Mouse (Mus musculus) layer of hippocampus, postnatal 36 days (tissue): Measurements from ENCODE around the gene Plcxd3. TPM values are rescaled to one million over a fixed set of nuclear protein-coding genes. Genes with fewer than 3 reads are reported as not detected.

Source experiments
- DNase-seq, 2 experiments: peaks; one replicate each; pipeline ENCODE4 v3.0.0; 2022
- total RNA-seq, 2 experiments: library from RNA; stranded (reverse); gene quantifications; 2 replicates each; pipeline ENCODE4 v1.2.3; 2021

Gene Plcxd3
- total RNA-seq: 10 to 100 TPM; 21.5 to 23.2 TPM

DNA sequence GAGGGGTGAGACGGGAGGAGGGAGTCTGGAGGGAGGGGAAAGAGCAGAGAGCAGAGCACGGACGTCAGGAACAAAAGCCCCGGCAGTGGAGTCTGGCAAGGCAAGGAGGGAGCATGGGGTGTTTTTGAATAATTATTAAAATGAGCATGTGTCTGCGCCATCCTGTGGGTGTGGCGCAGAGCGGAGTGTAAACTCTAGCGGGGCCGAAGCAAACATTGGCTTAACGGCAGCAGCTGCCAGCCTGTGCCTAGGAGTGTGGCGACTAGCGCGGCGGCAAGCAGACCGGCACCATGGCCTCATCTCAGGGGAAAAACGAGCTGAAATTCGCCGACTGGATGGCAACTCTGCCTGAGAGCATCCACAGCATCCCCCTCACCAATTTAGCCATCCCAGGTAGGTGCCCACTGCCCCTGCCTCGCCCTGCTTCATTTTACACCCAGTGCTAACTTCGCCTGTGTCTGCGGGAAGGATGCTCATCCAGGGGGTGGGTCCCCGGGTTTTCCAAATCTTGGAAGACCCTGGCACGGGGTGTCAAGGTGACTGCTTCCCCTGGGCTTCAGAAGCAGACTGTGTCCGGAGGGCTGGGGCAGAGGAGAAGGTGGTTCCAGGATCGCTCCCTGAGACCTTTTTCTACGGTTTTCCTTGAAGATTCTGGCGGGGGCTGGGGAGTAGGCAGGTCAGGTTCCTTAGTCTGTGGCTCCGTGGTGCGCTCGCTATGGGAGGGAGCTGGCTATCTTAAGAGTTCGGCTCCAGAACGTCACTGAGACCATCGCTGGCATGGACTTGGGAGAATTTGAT lies at the start of gene Plcxd3:
Plcxd3 (plus strand) TSS at position 69 of the 798 bp plus-strand sequence.
- peak; percentile 41 to 45 for DNase-seq

DNA sequence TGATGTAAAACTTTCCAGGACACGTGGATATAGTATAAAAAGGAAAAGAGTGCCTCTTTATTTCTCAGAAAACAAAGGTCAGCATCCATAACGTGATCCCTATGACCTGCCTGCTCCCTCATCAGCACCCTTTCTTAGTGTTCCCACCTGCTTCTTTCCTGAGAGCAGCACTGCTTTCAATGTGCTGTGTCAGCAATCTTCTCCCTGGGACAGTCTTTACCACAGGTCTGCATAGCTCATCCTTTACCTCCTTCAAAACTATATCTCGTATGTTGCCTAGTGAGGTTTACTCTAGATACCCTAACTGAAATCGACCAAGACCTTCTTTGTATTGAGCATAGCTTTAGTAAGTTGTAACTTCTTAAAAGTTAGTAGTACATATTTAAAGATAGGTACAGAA lies 43.4 kb upstream of the Plcxd3 start:
- no peak for DNase-seq

DNA sequence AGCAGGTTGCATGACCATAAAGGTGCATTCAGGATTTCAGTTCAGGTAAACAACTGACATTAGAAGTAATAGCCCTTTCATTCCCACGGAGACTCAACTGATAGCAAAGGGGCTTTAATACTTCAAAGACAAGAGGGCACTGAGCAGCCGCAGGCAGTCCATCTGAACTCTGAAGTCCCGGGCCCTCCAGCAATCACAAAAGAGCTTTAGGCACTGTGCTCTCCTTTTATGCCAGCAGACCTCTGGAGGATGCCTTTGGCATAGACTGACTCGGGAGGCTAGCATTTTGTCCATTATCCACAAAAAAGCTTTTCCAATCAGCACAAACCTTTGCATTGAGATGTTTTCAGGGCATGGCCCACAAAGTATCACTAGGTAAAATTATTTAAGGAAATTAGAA lies 33.7 kb upstream of the Plcxd3 start:
- DNase-seq: no peak

DNA sequence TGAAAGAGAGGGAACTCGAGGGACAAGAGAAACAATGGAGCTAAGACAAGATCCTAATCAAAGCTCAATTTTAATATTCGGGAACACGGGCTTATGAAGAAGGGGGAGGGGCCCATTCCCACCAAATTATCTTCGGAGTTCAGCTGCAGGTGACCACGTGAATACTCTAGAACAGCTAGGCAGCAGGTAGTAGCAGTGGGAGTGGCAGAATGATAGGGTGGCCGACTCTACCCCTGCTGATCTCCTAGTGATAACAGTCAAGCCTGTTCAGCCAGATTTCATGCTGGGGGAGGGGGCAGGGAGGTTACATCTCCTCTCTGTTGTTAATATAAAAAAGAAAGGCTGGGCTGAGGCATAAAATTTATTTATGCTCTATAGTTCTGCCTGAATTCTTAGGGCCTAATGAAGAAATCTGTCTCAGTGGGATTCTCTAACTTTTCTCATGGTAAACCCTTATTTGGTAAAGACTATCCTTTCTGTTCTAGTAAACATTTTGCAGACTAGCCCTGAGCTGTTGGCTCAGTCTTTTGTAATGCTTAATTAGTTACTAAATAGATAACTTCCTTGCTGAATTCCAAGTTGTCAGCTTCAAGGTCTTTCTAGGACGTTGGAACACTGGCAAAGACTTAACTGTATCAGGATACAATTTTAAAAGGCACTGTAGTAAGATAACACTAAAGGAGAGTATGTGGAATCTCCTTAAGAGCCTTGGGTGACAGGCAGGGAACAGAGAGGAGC lies 26.3 kb upstream of the Plcxd3 start:
- DNase-seq: no peak

DNA sequence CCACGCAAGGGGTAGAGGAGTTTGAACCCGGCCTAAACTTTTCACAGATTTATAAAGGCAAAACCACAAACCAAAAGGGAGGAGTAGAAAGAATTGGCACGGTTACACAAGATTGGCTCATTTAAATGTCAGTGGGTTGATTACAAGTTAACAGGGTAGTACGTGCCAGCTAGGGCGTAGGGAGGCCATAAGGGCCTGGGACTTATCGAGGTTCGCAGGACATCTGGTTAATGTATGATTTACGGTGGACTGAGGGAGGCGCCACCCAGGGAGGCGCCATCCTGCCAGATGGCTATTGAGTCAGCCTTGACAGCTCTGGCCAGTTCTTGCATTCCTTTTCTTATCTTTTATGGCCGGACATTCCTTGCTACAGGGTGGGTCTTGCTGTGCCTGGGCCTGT lies 18.9 kb upstream of the Plcxd3 start:
- DNase-seq: no peak

DNA sequence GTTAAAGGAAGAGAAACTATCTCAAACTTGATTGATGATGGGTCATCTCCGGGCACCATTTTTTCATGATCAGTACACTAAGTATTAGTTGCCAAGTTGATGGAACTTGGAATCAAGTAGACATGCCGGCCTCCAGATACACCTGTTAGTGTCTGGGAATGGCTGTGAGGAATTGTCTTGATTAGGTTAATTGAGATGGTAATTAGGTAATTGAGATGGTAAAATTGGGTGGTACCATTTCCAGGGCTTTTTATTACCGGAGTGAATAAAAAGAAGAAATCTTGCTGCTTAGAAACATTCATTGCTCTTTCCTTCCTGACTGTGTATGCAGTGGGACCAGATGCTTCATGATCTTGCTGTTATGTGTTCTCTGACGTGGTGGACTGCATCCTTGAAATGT lies 17.6 kb upstream of the Plcxd3 start:
- no peak for DNase-seq

DNA sequence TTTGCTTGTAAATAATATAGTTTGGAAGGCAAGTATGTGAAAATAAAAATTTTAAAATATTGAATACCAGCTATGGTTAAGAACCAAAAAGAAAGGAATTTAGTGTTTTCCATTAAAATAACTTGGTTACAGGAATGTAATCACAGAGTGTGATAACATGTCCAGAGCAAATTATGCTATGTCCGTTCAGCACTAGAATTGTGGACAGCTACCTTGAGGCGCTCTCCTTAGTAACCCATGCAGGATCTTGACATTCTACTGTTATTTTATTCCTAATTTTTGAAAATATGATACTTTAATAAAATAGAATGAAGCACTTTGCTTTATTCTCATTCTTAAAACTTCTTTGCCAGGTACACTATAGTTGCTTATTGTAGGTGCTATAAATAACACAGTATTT lies 7.5 kb upstream of the Plcxd3 start:
- no peak for DNase-seq

DNA sequence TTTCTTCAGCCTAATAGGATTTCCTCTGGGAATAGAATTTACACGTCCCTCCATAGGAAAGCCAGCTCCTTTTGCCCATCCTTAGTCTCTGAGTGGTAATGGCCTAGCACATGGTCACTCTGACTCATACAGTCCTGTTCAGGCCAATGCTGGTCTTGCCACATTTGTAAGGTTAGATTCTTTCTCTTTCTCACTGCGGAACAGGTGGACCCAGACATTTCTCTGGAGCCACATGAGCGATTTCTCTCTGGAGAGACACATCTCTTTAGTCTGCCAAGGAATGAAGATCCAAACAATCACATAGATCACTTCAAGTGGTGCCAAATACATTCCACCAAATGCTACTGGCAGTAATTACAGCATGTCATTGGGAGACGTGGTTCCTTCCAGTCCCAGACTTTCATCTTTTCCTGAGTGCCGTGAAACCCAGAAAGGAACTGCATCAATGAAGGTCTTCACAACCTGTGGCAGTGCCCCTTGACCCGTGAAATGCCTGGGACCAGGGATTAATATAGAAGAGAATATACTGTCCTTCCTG lies 769 bp upstream of the Plcxd3 start:
- no peak for DNase-seq

DNA sequence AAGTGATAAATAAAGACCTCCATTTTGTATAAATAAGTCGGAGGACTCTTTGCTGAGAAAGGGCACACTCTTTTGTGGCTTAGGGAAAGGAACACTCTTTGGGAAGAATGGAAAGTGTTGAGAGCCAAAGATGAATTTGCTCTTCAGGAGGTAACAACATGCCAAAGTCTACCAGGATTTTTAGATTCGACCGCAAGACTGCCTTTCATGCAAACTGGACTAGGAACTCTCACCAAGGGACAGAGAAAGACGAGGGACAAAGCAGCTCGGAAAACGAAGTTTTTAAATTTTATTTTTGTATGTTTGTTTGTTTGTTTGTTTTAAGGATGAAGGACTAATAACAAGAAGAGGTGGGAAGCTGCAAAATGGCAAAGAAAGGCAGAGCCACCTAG lies 264 bp upstream of the Plcxd3 start:
- DNase-seq: no peak

DNA sequence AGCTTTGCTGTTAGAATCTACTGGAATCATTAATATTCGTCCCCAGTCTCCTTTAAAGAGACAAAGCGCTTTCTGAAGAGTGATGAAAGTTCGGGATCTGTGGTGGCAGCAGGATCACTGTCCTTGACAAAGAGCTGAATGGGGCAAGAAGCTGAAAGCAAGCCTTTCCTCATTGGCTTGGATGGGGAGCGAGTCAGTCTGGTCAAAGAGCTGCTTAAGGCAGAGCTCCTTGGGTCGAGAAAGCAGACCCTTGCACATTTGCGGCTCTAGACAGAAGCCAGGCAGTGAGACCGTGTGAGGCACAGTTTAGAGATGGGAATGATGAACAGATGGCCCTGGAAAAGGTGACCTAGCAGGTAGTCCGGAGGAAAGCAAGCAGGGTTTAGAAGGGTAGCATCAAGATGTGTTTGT lies 935 bp downstream of the Plcxd3 start:
- no peak for DNase-seq

DNA sequence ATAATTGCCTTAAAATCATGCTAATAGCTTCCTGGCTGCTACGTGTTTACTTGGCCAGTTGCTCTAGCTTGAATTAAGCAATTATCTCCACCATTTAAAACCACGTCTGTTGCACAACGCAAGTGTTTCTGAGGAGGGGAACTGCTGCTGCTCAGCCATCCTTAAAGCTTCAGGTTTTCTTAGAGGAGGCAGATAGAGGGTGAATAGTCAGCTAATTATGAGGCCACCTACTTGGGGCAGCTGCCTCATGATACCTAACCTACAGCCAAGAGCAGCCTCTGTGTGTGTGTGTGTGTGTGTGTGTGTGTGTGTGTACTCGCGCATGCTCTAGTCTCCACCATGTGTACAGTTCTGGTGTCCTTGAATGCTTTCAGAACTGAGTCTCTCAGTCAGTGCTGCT lies 3.5 kb downstream of the Plcxd3 start:
- DNase-seq: no peak

DNA sequence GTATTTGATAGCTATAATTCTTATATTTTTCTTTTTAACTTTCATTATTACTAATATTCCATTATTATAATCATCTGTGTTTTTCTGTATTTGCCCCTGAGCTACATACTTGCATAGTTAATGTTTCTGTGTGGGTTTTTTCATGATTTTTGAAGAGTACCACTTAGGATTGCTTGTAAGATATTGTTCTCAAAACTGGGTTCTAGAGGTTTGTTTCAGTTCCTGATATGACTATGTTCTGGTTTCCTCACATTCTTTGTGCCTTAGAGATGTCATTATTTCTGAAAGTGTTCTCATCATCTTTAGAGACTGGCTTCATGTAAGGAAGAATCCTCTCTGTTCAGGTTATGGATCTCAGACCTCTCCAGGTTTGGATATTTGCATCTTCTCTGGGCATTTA lies 12.5 kb downstream of the Plcxd3 start:
- DNase-seq: no peak

DNA sequence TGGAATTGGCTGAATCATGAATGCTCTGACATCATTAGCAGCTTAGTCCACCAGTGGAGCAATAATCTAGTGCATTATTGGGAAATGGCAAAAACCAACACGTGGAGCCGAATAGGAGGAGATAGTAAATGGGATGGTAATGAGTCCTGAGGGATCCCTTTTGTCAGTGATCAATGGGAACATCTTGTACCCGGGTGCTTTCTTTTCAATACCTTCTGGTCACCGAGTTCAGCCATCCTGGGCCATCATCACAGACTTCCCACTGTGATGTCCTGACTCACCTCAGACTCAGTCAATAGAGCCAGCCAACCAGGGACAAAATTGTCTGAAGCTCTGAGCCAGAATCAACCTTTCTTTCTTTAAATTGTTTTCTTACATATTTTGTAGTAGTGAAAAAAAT lies 24.8 kb downstream of the Plcxd3 start:
- no peak for DNase-seq

DNA sequence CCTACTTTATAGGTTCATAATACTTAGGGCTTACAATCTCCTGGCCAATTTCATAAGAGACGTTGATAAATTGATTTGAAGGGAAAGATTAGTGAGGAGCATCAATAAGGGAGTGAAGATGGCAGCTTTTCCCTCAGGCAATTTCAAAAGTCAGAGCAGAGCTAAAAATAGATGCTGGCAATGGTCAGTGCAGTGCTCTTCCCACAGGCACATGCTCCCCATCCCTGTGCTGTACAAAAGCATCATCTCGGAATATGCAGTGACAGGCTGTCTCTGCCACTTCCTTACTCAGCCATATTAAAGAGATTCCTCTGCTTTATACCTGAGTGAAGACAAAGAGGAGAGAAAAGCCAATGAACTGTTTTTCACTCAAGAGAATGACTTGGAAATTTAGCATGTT lies 36.0 kb downstream of the Plcxd3 start:
- no peak for DNase-seq

DNA sequence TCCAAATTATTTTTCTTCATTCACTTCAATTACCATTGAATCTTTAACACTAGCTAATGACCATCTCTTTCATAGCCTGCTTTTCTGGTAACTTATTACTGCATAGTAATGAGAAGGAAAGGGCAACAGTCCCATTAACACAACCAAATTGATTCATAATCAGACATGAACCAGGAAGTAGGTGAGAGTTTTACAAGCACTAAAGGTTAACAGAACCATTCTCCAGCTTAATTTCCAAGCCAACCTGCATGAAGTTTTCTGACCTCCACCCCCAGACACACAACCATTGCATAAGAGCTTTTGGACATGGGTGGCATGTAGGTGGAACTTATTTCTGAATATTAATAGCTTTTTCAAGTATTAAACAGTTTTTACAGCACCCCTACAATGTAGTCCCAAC lies 64.8 kb downstream of the Plcxd3 start:
- no peak for DNase-seq

DNA sequence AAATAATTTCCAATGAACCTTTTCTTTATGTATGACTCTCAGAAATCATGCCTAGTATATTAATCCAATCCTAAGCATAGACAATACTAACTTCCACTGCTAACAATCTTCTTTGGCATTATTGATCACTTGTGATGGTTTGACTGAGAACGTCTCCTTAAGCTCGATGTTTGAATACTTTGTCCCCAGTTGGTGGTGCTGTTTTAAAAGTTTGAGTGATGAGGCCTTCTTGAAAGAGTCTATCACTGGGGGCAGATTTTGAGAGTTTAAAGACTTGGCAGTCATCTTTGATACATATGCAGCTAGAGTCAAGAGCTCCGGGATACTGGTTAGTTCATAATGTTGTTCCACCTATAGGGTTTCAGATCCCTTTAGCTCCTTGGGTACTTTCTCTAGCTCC lies 120.9 kb downstream of the Plcxd3 start:
- no peak for DNase-seq

DNA sequence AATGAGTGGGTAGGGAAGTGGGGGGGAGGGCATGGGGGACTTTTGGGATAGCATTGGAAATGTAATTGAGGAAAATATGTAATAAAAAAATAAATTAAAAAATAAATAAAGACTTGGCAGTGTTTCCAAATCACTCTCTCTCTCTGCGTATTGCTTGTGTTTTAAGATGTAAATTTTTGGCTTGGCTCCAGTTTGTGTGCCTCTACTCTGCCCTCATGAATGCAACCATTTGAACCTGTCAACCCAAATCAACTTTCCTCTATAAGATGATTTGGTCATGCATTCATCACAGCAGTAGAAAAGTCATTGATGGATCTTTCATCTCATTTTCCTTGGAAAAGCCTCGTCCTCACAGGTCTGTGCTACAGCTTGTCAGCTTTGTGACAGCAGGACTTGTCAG lies 121.7 kb downstream of the Plcxd3 start:
- DNase-seq: no peak

DNA sequence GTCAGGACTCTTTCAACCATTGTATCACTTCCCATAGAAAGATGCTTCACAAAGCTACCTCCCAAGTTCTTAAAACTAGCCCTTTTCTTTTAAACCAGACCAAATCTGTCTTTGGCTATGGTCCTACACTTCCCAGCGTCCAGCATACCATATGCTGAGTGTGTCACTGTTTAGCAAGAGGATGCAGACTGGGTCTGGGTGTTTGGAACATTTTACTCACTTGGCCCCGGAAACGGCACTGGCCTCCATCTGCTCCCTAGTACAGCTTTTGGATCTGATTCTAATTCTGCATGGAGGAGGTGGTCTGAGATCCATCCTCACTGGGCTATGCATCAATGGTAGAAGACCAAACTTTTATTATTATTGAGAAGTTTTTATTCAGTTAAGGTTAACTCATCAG lies 122.7 kb downstream of the Plcxd3 start:
- no peak for DNase-seq

DNA sequence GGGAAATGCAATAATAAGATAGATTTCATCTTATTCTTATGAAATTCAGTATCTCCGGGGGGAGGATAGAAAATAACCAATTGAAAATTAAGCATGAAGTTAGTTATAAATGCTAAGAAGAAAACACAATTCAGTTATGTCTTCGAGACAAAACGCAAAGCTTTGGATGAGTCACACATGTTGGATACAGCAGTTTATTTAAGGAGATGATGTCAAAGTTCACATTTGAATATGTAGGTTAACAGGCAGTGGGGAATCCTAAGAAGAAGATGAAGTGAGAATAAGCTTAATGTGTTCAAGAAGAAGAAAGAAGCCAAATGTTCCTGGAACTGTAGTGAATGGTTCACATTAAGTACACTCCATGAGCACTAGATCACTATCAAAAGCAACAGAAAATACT lies 128.1 kb downstream of the Plcxd3 start:
- no peak for DNase-seq

DNA sequence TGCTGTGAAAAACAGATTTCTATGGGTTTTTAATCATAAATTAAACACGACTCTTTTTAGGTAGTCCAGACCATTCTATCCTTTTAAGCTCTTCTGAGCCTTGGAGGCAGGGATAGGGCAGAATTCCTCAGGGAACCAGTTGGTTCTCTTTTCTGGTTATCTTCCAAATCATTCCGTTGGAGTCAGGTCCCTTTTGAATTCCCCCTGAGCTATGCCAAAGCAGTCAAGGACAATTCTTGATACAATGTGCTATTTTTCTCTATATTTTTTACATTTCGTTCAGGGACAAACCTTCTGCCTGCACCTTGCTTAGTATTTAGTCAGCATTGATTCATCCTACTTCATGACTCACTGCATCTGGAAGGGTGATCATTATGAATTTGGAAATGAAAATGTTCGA lies 128.5 kb downstream of the Plcxd3 start:
- no peak for DNase-seq

DNA sequence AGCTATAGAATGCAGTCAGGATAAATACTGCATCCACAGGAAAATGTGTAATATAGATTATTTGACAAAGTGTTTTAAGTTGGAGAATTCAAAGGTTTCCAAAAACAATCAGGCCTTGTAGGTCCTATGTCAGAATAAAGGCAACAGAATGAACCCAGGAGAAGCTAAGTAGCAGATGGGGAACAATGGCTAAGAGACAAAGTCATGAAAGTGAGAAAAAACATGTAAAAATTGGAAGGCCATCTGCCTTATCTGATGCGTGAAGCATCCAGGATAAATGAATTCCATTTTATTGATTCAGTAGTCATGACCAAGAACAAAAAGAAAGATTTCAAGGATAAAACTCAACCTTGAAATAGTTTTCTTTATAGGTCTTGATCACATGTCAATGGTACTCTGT lies 139.4 kb downstream of the Plcxd3 start:
- no peak for DNase-seq

DNA sequence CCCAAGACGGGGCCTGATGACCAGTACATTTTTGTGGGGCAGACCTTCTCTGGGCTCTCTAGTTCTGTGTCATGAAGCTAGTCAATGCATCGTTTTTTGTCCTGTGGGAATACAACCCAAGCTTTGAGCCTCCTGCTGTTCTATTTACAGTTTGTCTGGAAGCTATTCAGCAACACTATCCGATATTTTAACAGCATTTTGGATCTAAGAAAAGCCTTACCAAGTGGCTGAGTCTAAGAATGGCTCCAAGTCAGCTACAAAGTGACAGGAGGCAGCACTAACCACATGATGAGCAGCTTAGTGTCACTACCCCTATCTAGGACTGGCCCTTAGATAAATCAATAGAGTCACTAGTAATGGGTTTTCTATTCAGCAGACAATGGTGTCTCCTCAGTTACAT lies 149.3 kb downstream of the Plcxd3 start:
- DNase-seq: no peak

DNA sequence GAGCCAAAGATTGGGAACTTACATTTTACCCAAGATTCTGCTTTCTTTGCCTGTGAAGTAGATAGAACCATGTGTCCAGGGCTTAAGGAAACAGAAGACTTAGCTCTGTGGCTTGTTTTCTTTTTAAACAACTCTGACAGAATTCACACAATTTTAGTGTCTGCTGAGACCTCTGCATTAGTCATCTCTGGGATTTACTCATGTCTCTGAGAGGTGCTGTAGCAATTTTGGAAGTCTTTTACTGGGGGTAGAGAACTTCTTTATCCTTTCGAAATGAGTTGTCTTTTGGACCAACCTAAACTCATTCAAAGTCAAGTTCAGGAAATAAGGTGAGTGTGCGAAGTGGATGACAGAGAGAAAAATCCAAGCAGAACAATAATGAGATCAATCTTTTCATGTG lies 158.4 kb downstream of the Plcxd3 start:
- DNase-seq: no peak

DNA sequence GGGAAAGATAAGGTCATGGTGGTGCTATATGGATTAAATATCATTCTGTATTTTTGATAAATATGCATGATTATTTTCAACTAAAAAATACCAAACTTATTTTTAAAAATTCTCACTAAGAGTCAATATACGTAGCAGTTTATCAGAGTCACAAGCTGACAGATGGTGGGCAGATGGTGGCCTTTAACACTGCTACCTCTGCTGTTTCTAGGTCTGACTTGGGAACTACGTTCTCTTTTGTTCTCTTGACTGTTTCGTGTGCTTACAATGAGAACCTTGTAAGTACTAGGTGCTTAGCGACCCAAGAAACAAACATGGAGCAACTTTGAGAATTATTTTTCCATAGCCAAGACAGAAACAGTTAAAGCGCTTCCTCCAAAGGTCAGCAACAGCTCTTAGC lies 183.8 kb downstream of the Plcxd3 start:
- DNase-seq: no peak
